Mouse (Mus musculus) erythroblast, embryonic 14.5 days (primary cell): Measurements from ENCODE around the gene Trp63. TPM values are rescaled to one million over a fixed set of nuclear protein-coding genes. Genes with fewer than 3 reads are reported as not detected.

Experiments
- H3K27me3 ChIP-seq: 2 replicates; pipeline ENCODE4 v1.6.1; 2012; ENCODE audit warnings: inconsistent platforms; ENCODE audit not compliant: control insufficient read depth
- H3K36me3 ChIP-seq: 2 replicates; pipeline ENCODE4 v1.6.1; 2012; ENCODE audit warnings: mild to moderate bottlenecking, inconsistent platforms; ENCODE audit not compliant: control insufficient read depth
- H3K4me1 ChIP-seq: 2 replicates; pipeline ENCODE4 v1.6.1; 2012; ENCODE audit warnings: inconsistent platforms; ENCODE audit not compliant: control insufficient read depth
- H3K4me3 ChIP-seq: replicated peaks from 2 replicates; pipeline ENCODE3; 2012; ENCODE audit warnings: moderate library complexity, mild to moderate bottlenecking, inconsistent platforms
- H3K9me3 ChIP-seq: 2 replicates; pipeline ENCODE4 v1.6.1; 2012; ENCODE audit warnings: low read length, inconsistent platforms, mixed read lengths; ENCODE audit not compliant: control insufficient read depth
- GATA1 ChIP-seq: IDR thresholded peaks from 2 replicates; pipeline ENCODE4 v1.6.1; 2012; ENCODE audit warnings: low read length, inconsistent platforms, mixed read lengths
- TAL1 ChIP-seq: IDR thresholded peaks from 3 replicates; pipeline ENCODE4 v1.6.1; 2012; ENCODE audit warnings: low read length, inconsistent platforms, mixed read lengths
- polyA plus RNA-seq: library from polyadenylated mRNA; stranded (reverse); fragments of >175 nt; gene quantifications from 2 replicates; pipeline ENCODE4 v1.2.3, GENCODE M21; 2012

The Trp63 gene
- polyA plus RNA-seq, 1 experiment = not detected

GRCm38 (mm10) chr16:25804955-25805354 lies 121.4 kb downstream of the Trp63 start:
- TF ChIP-seq GATA1 (no peak), TAL1 (no peak)
- Histone ChIP-seq H3K4me3 (no peak overlapping the region), H3K36me3 (no peaks in the 10 kb centered on the region), H3K9me3 (peaks cover 2% of the 10 kb centered on the region; the same call in 1 of the 2 replicates), H3K27me3 (no peaks in the 10 kb centered on the region), H3K4me1 (no peaks in the 10 kb centered on the region)

GRCm38 (mm10) chr16:25807116-25807515 lies 123.6 kb downstream of the Trp63 start:
- peaks cover 2% of the 10 kb centered on the region; the same call in 1 of the 2 replicates for H3K9me3 ChIP-seq
- H3K4me3 ChIP-seq = no peak overlapping the region
- no peaks in the 10 kb centered on the region for H3K27me3 ChIP-seq
- H3K36me3 ChIP-seq = no peaks in the 10 kb centered on the region
- no peaks in the 10 kb centered on the region for H3K4me1 ChIP-seq
- TF ChIP-seq GATA1 (no peak), TAL1 (no peak)

- H3K4me3 ChIP-seq = no peak overlapping the region
- H3K9me3 ChIP-seq = peaks cover 5% of the 10 kb centered on the region
- no peaks in the 10 kb centered on the region for H3K4me1 ChIP-seq
- TF ChIP-seq GATA1 (no peak), TAL1 (no peak)
- no peaks in the 10 kb centered on the region for H3K27me3 ChIP-seq
- no peaks in the 10 kb centered on the region for H3K36me3 ChIP-seq
Observed at GRCm38 (mm10) chr16:25817753-25818624, 134.4 kb downstream of the Trp63 start.

GRCm38 (mm10) chr16:25826016-25826415 lies 142.5 kb downstream of the Trp63 start:
- Histone ChIP-seq H3K27me3 (no peaks in the 10 kb centered on the region), H3K36me3 (no peaks in the 10 kb centered on the region), H3K9me3 (0 out of 2 replicates have a peak, but pooled peaks cover 2% of the 10 kb centered on the region), H3K4me1 (no peaks in the 10 kb centered on the region), H3K4me3 (no peak overlapping the region)
- no peak for TF ChIP-seq GATA1

GRCm38 (mm10) chr16:25832576-25832975 lies 149.0 kb downstream of the Trp63 start:
- Histone ChIP-seq H3K4me1 (no peaks in the 10 kb centered on the region), H3K36me3 (no peaks in the 10 kb centered on the region), H3K27me3 (no peaks in the 10 kb centered on the region), H3K9me3 (peaks cover 6% of the 10 kb centered on the region; the same call in 1 of the 2 replicates), H3K4me3 (no peak overlapping the region)
- TF ChIP-seq GATA1 (no peak), TAL1 (no peak)

- no peaks in the 10 kb centered on the region for H3K36me3 ChIP-seq
- H3K4me1 ChIP-seq = no peaks in the 10 kb centered on the region
- H3K4me3 ChIP-seq = no peak overlapping the region
- H3K27me3 ChIP-seq = no peaks in the 10 kb centered on the region
- TF ChIP-seq TAL1 = no peak
- TF ChIP-seq GATA1 = no peak
- H3K9me3 ChIP-seq = peaks cover 6% of the 10 kb centered on the region; the same call in 1 of the 2 replicates
Observed at GRCm38 (mm10) chr16:25835301-25835700, 151.7 kb downstream of the Trp63 start.

- H3K4me1 ChIP-seq = no peaks in the 10 kb centered on the region
- no peaks in the 10 kb centered on the region for H3K27me3 ChIP-seq
- H3K4me3 ChIP-seq = no peak overlapping the region
- no peak for TF ChIP-seq GATA1
- no peak for TF ChIP-seq TAL1
- H3K36me3 ChIP-seq = no peaks in the 10 kb centered on the region
- H3K9me3 ChIP-seq = peaks cover 6% of the 10 kb centered on the region; the same call in 1 of the 2 replicates
Observed at GRCm38 (mm10) chr16:25835723-25836122, 152.2 kb downstream of the Trp63 start.

GRCm38 (mm10) chr16:25842996-25843395 lies 159.4 kb downstream of the Trp63 start:
- H3K9me3 ChIP-seq = peaks cover 7% of the 10 kb centered on the region
- H3K4me3 ChIP-seq = no peak overlapping the region
- H3K27me3 ChIP-seq = no peaks in the 10 kb centered on the region

GRCm38 (mm10) chr16:25843625-25844024 lies 160.1 kb downstream of the Trp63 start:
- Histone ChIP-seq H3K4me3 (no peak overlapping the region), H3K36me3 (no peaks in the 10 kb centered on the region), H3K9me3 (peaks cover 7% of the 10 kb centered on the region), H3K4me1 (no peaks in the 10 kb centered on the region), H3K27me3 (no peaks in the 10 kb centered on the region)
- TF ChIP-seq TAL1 (no peak), GATA1 (no peak)

More at GRCm38 (mm10) chr16:25842996-25843395, 159.4 kb downstream of the Trp63 start:
- no peaks in the 10 kb centered on the region for H3K36me3 ChIP-seq
- no peaks in the 10 kb centered on the region for H3K4me1 ChIP-seq
- TF ChIP-seq GATA1 = no peak
- no peak for TF ChIP-seq TAL1
